Mouse (Mus musculus) adrenal gland, postnatal 25 days (tissue): ENCODE results near the gene Rpap3. TPM values are rescaled to one million over a fixed set of nuclear protein-coding genes. Genes with fewer than 3 reads are reported as not detected.

Source experiments
- DNase-seq: peaks from one replicate; pipeline ENCODE4 v3.0.0; 2021; ENCODE audit warnings: mixed read lengths
- long read RNA-seq: library from polyadenylated mRNA; stranded (forward); transcript quantifications from one replicate; pipeline ENCODE4 v2.0.0, GENCODE M21; 2021
- total RNA-seq: library from RNA; stranded (reverse); gene quantifications from 2 replicates; pipeline ENCODE4 v1.2.3, GENCODE M21; 2021

Gene Rpap3
- total RNA-seq: 20.1 and 25.4 TPM in 2 replicates
- long read RNA-seq, transcript Rpap3-201 (17 exons, 2,271 nt): major isoform, 25 of 38 reads
- long read RNA-seq, partial matches to known transcripts: 9 of 38 reads
- long read RNA-seq, other reads (novel, unspliced or antisense): 4 of 38 reads

GRCm38 (mm10) chr15:97705211-97706050 lies at the start of gene Rpap3:
Gene Rpap3 (minus strand): TSS chr15:97705825.
- DNase-seq: peak; percentile 91

GRCm38 (mm10) chr15:97755361-97755760 lies 49.7 kb upstream of the Rpap3 start:
- DNase-seq: no peak

GRCm38 (mm10) chr15:97754476-97754875 lies 48.9 kb upstream of the Rpap3 start:
- DNase-seq: no peak

GRCm38 (mm10) chr15:97752491-97752890 lies 46.9 kb upstream of the Rpap3 start:
- DNase-seq: no peak

GRCm38 (mm10) chr15:97751676-97752075 lies 46.1 kb upstream of the Rpap3 start:
- no peak for DNase-seq

- peak; percentile 82 for DNase-seq
Measured at GRCm38 (mm10) chr15:97750697-97751096, 45.1 kb upstream of the Rpap3 start.

GRCm38 (mm10) chr15:97749841-97750240 lies 44.2 kb upstream of the Rpap3 start:
- no peak for DNase-seq

- no peak for DNase-seq
Measured at GRCm38 (mm10) chr15:97749397-97749796, 43.8 kb upstream of the Rpap3 start.

- DNase-seq: no peak
Measured at GRCm38 (mm10) chr15:97748964-97749363, 43.3 kb upstream of the Rpap3 start.

- DNase-seq: no peak
Measured at GRCm38 (mm10) chr15:97748309-97748708, 42.7 kb upstream of the Rpap3 start.

GRCm38 (mm10) chr15:97747486-97747885 lies 41.9 kb upstream of the Rpap3 start:
- no peak for DNase-seq

- DNase-seq: no peak
Measured at GRCm38 (mm10) chr15:97746748-97747147, 41.1 kb upstream of the Rpap3 start.

- DNase-seq: no peak
Measured at GRCm38 (mm10) chr15:97746278-97746677, 40.7 kb upstream of the Rpap3 start.

GRCm38 (mm10) chr15:97745331-97745730 lies 39.7 kb upstream of the Rpap3 start:
- DNase-seq: peak; percentile 80

- peak; percentile 17 for DNase-seq
Measured at GRCm38 (mm10) chr15:97744930-97745329, 39.3 kb upstream of the Rpap3 start.

- no peak for DNase-seq
Measured at GRCm38 (mm10) chr15:97743961-97744525, 38.4 kb upstream of the Rpap3 start.

- no peak for DNase-seq
Measured at GRCm38 (mm10) chr15:97743210-97743609, 37.6 kb upstream of the Rpap3 start.

GRCm38 (mm10) chr15:97742600-97742999 lies 37.0 kb upstream of the Rpap3 start:
- DNase-seq: no peak

GRCm38 (mm10) chr15:97742074-97742473 lies 36.4 kb upstream of the Rpap3 start:
- no peak for DNase-seq

GRCm38 (mm10) chr15:97741662-97742061 lies 36.0 kb upstream of the Rpap3 start:
- DNase-seq: no peak

- no peak for DNase-seq
Measured at GRCm38 (mm10) chr15:97740283-97740732, 34.7 kb upstream of the Rpap3 start.

- no peak for DNase-seq
Measured at GRCm38 (mm10) chr15:97738923-97739322, 33.3 kb upstream of the Rpap3 start.

- no peak for DNase-seq
Measured at GRCm38 (mm10) chr15:97731988-97732387, 26.4 kb upstream of the Rpap3 start.
